Mouse (Mus musculus) CD4-positive, CD25-positive, alpha-beta regulatory T cell, adult 2 months (primary cell): Measurements from ENCODE around the gene 1810024B03Rik.

Source experiments
- DNase-seq: peaks from one replicate; pipeline ENCODE4 v3.0.0-alpha.2; 2012; ENCODE audit warnings: low read depth, low spot score

1810024B03Rik gene

DNA sequence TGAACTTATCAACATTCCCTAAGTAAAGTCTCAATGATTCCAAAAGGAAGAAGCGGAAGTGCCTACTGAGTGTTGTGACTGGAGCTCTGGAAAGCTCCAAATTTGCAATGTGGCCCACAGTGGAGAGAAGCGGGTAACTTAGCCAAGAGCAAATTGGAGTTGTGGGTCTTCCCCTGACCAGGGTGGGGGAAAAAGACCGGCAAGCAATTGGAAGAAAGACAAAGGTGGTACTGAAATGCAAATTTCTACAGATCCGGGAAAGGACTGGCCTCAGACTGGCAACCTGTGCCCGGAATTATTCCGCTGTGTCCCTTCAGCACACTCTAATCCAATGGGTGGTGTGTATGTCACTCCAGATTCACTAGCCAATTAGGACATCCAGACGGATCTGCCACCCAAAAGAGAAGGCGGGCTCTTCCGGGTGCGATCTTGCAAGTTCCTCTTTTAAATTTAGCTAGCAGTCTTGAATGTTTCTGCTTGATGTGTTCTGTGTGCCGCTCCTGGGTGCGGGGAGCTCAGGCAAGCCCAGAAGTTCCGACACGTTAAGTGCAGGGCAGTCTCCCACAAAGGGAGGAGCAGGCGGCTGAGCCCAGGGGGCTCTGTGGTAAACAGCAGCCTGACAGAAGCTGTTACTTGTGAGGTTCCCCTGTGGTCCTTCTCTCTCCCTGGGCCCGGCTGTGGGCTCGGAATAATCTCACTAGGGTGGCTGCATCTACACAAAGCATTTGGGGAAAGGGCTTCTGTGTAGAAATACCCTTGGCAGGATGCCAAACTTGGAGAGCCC is 25.3 kb downstream of the 1810024B03Rik start:
- peak; percentile 88 for DNase-seq

DNA sequence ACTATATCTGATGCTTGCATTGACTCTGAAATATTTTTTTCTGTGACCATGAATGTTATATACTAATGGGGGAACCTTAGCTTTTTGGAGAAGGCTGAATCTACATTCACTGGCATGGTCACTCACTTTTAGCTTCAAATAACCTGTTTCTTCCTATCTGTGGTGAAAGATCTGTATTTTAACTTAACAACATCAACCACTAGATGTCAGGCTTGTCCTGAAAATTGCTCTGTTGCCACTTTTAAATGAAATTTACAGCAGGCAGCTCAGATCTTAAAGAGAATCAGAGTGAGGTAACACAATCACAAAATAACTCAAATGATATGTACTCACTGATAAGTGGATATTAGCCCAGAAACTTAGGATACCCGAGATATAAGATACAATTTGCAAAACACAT is 41.8 kb downstream of the 1810024B03Rik start:
- peak; percentile 72 for DNase-seq

GRCm38 (mm10) chr2:127165675-127166074 is 42.4 kb downstream of the 1810024B03Rik start:
- DNase-seq = no peak

DNA sequence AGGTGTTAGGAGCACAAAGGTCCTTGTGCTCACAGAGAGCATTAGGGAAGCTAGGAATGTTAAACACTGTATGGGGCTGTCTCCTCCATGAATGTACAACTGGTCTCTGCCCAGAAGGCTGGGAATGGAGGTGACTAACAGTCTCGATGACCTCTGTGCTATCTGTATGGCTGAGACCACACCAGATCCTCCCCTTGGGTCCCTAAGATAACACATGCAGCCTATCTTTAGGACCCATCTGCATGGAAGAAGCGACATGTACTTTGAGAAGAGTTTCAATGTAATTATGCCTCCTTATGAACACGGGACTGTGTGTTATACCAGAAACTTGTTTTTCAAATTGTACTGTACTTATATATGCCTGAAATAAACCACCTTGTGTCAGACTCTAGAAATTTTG is 62.4 kb downstream of the 1810024B03Rik start:
- DNase-seq = no peak

GRCm38 (mm10) chr2:127143158-127144063 is 64.7 kb downstream of the 1810024B03Rik start, which contains the start of gene Itpripl1:
Itpripl1 (minus strand) TSS chr2:127143442.
- DNase-seq = peak; percentile 83

DNA sequence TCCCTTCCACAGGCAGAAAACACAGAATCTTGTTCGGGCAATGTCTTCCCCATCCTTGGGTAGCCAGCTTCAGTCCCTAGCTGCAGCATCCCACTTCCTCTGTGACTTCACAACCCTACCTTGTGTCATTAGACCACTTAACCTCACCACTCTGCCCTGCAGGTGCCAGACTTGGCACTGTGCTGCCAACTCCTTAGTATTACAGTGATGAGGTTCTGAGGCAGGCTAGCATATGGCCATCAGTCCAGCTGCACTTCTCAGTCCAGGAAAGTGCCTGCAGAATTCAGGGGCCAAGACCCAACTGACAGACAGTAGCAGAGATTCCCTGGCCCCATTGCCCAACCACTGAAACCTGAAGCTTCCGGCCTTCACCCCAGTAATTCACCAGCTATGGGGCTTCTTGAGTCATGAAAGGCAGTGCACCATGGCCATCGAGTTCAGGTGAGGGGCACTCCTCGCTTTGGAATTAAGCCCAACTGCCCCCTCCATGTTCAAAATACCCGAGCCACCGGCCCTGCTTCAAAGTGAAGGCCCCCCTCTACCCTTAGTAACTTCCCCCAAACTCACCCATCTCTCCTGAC is 65.4 kb downstream of the 1810024B03Rik start:
- peak; percentile 29 for DNase-seq

DNA sequence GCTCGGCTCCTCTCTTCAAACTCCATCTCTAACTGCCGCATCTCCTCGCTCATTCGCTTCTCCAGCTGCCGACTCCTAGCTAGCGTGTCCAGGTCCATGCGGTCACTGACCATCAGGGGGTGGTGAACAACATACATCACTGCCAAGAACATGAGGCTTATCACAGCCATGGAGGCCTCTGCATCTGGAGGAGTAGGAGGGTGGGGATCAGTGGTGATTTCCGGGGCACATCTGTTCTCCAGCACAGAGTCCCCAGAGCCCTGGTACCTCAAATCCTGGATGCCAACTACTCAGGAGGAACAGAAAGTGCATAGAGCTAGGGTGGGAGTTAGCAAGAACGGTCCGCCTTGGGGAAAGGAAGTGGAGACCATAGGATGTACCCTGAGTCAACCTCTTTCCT is 66.0 kb downstream of the 1810024B03Rik start:
- DNase-seq = no peak

- DNase-seq = no peak
Measured at GRCm38 (mm10) chr2:127140011-127140410, 68.1 kb downstream of the 1810024B03Rik start.

- DNase-seq = peak; percentile 41
Measured at GRCm38 (mm10) chr2:127139605-127140004, 68.5 kb downstream of the 1810024B03Rik start.

GRCm38 (mm10) chr2:127139094-127139493 is 69.0 kb downstream of the 1810024B03Rik start:
- no peak for DNase-seq

- DNase-seq = no peak
Measured at GRCm38 (mm10) chr2:127138449-127138848, 69.6 kb downstream of the 1810024B03Rik start.

- no peak for DNase-seq
Measured at GRCm38 (mm10) chr2:127137838-127138420, 70.2 kb downstream of the 1810024B03Rik start.

DNA sequence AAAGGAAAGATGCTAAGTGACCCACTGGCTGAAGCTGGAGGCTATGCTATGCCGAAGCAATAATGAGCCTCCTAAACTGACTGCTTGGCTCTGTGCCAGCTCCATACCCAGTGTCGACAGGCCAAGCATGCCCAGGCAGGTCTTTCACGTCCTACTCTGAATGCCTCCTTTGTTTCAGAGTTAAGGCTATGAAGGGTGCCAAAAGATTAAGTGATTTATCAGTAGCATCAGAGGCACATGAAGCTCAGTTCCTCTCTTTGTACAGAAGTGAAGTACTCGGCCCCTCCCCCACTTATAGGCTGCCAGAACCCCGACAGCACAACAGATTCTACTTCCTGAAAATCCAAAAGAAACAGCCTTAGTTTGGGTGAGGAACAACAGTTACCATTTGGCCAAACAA is 71.1 kb downstream of the 1810024B03Rik start:
- peak; percentile 38 for DNase-seq
